19 mouse cellular contexts compared by ENCODE assay signal in the genomic region with DNA sequence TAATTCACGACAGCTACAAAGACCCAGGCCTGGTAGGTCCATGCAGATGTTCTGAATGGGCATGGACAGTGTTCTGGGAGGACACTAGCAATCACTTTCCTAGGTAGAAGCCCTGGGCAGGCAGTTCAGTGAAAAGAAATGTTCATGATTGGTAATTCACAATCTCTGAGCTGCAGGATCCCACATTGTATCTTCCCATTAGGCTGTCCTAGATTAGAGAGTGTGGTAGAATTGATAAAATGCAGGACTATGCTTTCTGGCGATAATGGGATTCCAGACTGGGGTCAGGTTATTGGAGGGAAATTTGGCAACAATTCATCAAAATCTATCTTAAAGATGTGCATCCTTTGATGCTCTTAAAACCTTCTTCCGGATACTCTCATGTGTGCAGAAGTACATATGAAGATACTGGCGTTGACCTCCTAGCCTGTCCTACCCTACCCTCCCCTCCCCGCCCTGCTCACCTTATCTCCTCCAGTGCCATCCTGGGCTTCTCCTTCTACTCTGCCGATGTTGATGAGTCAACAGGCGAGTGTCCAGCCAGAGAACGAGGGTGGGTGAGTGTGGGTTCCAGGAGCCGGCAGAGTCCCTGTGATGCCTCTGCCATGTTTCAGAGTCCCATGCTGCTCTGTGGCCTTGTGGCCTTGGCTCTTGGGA. TPM values are rescaled to one million over a fixed set of nuclear protein-coding genes. Genes with fewer than 3 reads are reported as not detected.
A peak's percentile ranks its signal among the peaks of the same experiment; 100 is the strongest.
DNase-seq lines count a peak whose midpoint lies in the region; ATAC-seq and TF ChIP-seq lines count a peak whose summit lies in the region.
"Had no signal": no experiment of that assay in that cellular context is flagged by ENCODE, and none has a peak within 500 bp of the region (broad histone marks: within the 10 kb centered on the region; RNA-seq: fewer than 3 reads in every experiment).

No protein-coding gene starts in this region.

- DNase-seq in liver, result peak; percentile 55
- DNase-seq in liver, embryonic 14.5 days (ENCODE audit: low read depth in 3 of 3, low spot score in 3 of 3), result peak; percentile 52 to 68 (median 64)
- no peak for DNase-seq in layer of hippocampus, postnatal 10 days (ENCODE audit: low spot score in 2 of 2)
- no peak for DNase-seq in natural killer cell, adult 2 months (ENCODE audit: low spot score in 2 of 2)
- DNase-seq in urinary bladder, adult 18-20 months (ENCODE audit: low spot score in 2 of 2), result no peak
- DNase-seq: adrenal gland, adult 8-10 months; adrenal gland, postnatal 36 days; cerebellum, adult 18-20 months; cerebellum, postnatal 10 days; forebrain, postnatal 0 days; gastrocnemius, adult 2 months; gastrocnemius, postnatal 25 days had no signal

- no peaks in the 10 kb centered on the region for H3K36me3 ChIP-seq in liver, embryonic 14.5 days (replicated peaks; ENCODE audit: control insufficient read depth, insufficient read depth, low read depth)

- H3K9ac ChIP-seq in liver, embryonic 14.5 days (replicated peaks), result no peak overlapping the region
- H3K9ac ChIP-seq: forebrain, embryonic 13.5 days; forebrain, postnatal 0 days; heart, embryonic 12.5 days; hindbrain, embryonic 14.5 days had no signal

- no peak for TF ChIP-seq CTCF in liver, embryonic 14.5 days (IDR thresholded peaks at IDR 0.05; ENCODE audit: low read depth)

- H3K27ac ChIP-seq in liver, embryonic 14.5 days, result no peak overlapping the region
- H3K27ac ChIP-seq: embryonic facial prominence, embryonic 10.5 days; forebrain, embryonic 13.5 days; gastrocnemius, adult 2 months; hindbrain, embryonic 10.5 days; hindbrain, embryonic 14.5 days had no signal

- H3K4me3 ChIP-seq in liver, embryonic 14.5 days (ENCODE audit: insufficient read depth in 1 of 2, low read depth in 2 of 2, low read length in 2 of 2), result no peak overlapping the region
- H3K4me3 ChIP-seq: embryonic facial prominence, embryonic 10.5 days; forebrain, embryonic 13.5 days; gastrocnemius, adult 2 months; heart, embryonic 12.5 days; hindbrain, embryonic 10.5 days had no signal

- peak overlapping the region; percentile 36 for H3K4me2 ChIP-seq in liver, embryonic 14.5 days (ENCODE audit: low read depth)
- H3K4me2 ChIP-seq: forebrain, embryonic 13.5 days; heart, embryonic 12.5 days; hindbrain, embryonic 14.5 days had no signal

- 24% methylated on average over 9 of the region's 9 CpGs for WGBS in liver, embryonic 14.5 days (ENCODE audit: insufficient replicate concordance)

- ATAC-seq in liver, embryonic 14.5 days (ENCODE audit: insufficient read depth), result peak; percentile 89
- ATAC-seq in megakaryocyte progenitor cell, adult 5-6 weeks (replicated peaks; ENCODE audit: poor library complexity), result peak; percentile 52
- ATAC-seq: forebrain, embryonic 13.5 days; forebrain, postnatal 0 days had no signal

- H3K27me3 ChIP-seq in liver, embryonic 14.5 days (ENCODE audit: control insufficient read depth, insufficient read depth, low read length), result no peaks in the 10 kb centered on the region
- H3K27me3 ChIP-seq: forebrain, embryonic 13.5 days; heart, embryonic 12.5 days had no signal

- peak; percentile 91 for TF ChIP-seq EP300 in liver, embryonic 14.5 days (IDR thresholded peaks at IDR 0.05; ENCODE audit: low read depth)

- peaks cover 13 to 17% of the 10 kb centered on the region in 2 experiments for H3K4me1 ChIP-seq in liver, embryonic 14.5 days (replicated peaks; ENCODE audit: control insufficient read depth in 2 of 2, insufficient read depth in 2 of 2, low read length in 1 of 2)
- H3K4me1 ChIP-seq: embryonic facial prominence, embryonic 10.5 days; forebrain, embryonic 13.5 days; heart, embryonic 12.5 days had no signal

- H3K9me3 ChIP-seq in liver, embryonic 14.5 days (ENCODE audit: control insufficient read depth, low read length), result no peaks in the 10 kb centered on the region
- H3K9me3 ChIP-seq: embryonic facial prominence, embryonic 10.5 days; forebrain, embryonic 13.5 days; heart, embryonic 12.5 days; hindbrain, embryonic 10.5 days had no signal

RNA-seq across cellular contexts. Expression of a gene that starts 24.0 kb away (rescaled TPM):
- 0.61 and 0.77 TPM in 2 replicates for polyA plus RNA-seq in liver, embryonic 14.5 days (2012; rRNA removed)
- 0.44 and 0.71 TPM in 2 replicates for polyA plus RNA-seq in liver, embryonic 14.5 days (2014; fragmentation: Nextera tagmentation; extraction: Ambion mirVana)
- total RNA-seq in megakaryocyte progenitor cell, adult 5-6 weeks (2015), result not detected in 2 replicates
- total RNA-seq in megakaryocyte progenitor cell, adult 5-6 weeks (2017), result not detected in 2 replicates
- 10 to 100 TPM; 17.8 to 19.6 TPM for total RNA-seq in layer of hippocampus, postnatal 10 days (2021)
- total RNA-seq: adrenal gland, postnatal 36 days; gastrocnemius, adult 2 months; gastrocnemius, postnatal 25 days; heart, postnatal 25 days had no signal

Comparison
In these comparisons a context has a peak if more than half of its experiments do, and no peak if none do; other contexts are left out.
1. DNase-seq: peak in liver (single experiment) and liver, embryonic 14.5 days (3 of 3); none in layer of hippocampus, postnatal 10 days (0 of 2), natural killer cell, adult 2 months (0 of 2) and urinary bladder, adult 18-20 months (0 of 2).
2. RNA of a gene that starts 24.0 kb away (total RNA-seq): 17.8 to 19.6 TPM in layer of hippocampus, postnatal 10 days; not detected in megakaryocyte progenitor cell, adult 5-6 weeks; every median in the first group is over 10 times any median in the second.